Mouse (Mus musculus) lung, postnatal 14 days (tissue): ENCODE data around the gene Gm21987.

Experiments used
- DNase-seq: peaks from one replicate; pipeline ENCODE4 v3.0.0; 2021

Gm21987 gene

GRCm38 (mm10) chr16:38372876-38373275 is 26.0 kb downstream of the Gm21987 start:
- no peak for DNase-seq

DNA sequence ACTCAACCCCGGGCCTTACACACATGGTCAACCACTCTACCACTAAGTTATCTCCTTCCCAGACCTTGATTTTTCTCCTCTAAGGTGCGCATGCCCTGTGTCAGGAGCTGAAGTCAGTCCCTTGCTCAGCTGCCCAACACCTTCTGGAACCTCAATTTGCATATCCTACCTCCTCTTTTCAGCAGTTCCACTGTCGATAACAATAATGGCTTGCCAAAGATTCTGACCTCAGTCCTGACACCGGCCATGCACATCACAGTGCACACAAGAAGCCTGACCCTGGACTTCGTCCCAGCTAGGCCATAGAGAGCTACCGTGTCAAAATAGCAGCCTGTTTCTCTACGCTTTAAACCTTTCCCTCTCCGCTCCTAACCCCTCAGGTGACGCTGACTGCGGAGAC is 26.6 kb downstream of the Gm21987 start:
- DNase-seq, result no peak

DNA sequence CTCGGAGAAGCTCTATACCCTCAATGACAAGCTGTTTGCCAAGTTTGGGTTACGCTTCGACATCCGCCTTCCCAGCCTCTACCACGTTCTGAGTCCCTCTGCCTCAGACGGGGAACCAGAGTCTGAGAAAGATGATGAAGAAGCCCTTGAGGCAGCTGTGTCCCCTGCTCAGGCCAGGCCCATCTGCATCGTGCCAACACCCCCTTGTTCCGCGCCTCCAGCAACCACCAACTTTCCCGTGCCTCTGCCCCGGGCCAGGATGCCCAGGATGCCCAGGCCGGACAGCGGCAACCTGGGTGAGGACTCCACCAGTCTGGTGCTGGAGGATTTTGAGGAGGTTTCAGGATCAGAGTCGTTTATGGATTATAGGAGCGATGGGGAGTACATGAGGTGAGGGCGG is 27.1 kb downstream of the Gm21987 start:
- no peak for DNase-seq

DNA sequence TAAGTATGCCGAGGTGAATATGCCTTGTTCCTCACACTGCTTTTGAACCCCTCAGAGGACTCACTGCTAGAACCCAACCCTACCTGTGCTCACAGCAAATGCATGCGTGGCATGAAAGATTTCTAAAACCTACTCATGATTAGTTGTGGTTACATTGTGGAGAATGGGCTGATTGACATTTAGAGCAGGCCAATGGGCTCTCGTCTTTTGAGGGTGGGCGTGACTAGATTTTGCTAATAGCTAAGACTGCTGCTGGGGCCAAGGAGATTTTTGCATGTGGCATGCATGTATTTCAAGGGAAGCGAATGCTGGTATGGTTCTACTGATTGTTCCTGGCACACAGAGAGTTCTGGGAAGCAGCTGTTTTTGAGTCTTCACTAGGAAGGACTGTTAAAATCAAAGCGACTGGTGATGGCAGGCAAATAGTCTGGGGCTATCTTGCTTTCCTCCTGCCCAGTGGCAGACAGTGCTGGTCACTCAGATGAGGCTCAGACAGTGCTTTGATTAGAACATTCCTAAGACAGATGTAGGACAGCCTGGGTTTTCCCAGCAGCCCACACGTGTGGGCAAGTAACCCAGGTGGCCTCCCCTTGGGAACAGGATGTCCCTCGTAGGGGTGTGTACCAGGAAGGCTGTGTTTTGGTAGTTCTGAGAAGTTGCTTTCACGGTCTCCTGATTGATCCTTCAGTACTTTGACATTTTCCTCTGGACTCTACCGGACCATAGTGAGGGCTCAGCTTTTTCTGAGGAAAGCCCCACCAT is 27.7 kb downstream of the Gm21987 start:
- no peak for DNase-seq

- DNase-seq, result no peak
These were observed 28.3 kb downstream of the Gm21987 start for GRCm38 (mm10) chr16:38375182-38375581.

DNA sequence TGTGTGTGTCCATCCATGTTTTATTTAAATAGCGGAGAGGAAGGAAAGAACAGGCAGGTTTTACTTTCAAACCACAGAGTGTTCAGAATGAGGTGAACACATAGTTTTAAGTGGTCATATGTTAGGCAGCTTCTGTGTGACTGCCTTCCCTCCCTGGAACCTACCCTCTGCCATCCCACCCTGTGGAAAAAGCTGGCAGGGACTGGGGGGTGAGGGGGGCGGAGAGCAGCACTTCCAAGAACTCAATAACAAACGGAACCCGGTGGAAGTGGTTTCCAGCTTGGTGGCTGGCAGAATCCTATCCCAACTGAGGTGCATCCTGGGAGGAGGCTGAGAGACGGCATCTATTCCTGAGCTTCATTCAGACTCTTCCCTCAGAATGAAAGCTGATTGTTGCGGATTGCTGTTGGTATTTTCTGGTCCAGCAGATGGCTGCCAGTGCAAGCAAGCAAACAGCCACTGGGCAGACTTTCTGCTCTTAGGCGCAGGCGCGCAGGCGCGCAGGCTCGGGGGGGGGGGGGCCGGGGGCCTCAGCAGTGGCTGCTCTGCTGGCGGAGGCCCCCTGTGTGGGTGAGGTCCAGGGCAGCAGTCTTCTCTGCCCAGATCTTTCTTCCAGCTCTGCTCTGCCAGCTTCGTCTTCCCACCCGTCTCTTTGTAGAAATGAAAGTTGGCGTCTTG is 29.5 kb downstream of the Gm21987 start:
- peak; percentile 37 for DNase-seq

- no peak for DNase-seq
These were observed 30.0 kb downstream of the Gm21987 start for GRCm38 (mm10) chr16:38376841-38377249.

- no peak for DNase-seq
These were observed 30.7 kb downstream of the Gm21987 start for GRCm38 (mm10) chr16:38377546-38377945.

DNA sequence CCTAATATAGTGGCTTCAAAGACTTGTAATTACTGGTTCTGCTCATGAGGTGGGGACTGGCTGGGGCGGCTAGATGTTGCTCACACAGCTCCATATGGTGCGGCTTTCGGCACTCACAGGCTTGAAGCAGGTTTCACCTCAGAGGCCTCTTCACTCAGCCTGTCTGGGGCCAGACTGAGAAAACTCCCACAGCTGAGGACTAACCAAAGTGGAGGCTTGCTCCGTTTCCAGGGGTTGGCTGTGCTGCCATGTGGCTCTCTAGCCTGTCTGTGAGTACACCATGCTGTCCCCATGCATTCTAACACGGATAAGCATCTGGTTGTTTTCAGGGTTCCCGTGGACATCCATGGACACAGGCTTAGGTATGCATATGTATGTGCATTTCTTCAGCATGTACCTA is 31.8 kb downstream of the Gm21987 start:
- DNase-seq, result no peak

- no peak for DNase-seq
These were observed 32.2 kb downstream of the Gm21987 start for GRCm38 (mm10) chr16:38379088-38379487.

DNA sequence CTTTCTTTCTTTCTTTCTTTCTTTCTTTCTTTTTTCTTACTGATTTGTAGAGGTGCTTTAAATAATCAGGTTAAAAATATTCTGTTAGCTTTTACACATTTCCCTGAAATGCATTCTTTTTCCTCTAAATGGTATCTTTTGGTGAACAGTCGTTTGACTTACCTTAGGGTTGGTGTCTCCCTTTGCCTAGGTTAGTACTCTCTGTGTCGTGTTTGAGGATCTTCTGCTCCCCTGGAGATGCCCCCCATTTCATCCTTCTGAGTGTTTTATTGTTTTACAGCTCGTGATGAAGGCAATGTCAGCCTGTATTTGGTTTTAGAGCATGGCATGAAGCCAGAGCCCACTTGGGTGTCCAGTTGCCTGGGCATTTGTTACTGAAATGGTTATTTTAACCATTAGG is 32.7 kb downstream of the Gm21987 start:
- DNase-seq, result no peak

- no peak for DNase-seq
These were observed 33.1 kb downstream of the Gm21987 start for GRCm38 (mm10) chr16:38379926-38380325.

DNA sequence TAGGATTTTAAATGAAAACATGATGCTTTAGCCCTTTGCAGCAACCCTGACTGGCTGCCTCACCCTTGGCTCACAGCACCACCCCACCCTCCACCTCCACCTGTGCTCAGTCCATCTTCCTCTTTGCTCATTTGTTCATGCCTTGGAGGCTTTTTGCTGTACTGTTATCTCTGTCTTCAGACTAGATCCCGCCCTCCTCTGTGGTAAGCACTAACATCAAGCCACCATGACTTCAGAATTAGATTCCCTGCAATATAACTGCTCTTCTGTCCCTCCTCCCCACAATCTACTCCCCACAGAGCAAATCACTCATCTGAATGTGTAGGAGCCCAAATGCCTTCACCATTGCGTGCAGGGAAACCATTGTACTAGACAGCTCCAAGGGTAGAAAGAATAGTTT is 36.8 kb downstream of the Gm21987 start:
- no peak for DNase-seq

- no peak for DNase-seq
These were observed 38.4 kb downstream of the Gm21987 start for GRCm38 (mm10) chr16:38385184-38385634.

GRCm38 (mm10) chr16:38385700-38386099 is 38.9 kb downstream of the Gm21987 start:
- DNase-seq, result no peak

- no peak for DNase-seq
These were observed 40.5 kb downstream of the Gm21987 start for GRCm38 (mm10) chr16:38387389-38387788.

DNA sequence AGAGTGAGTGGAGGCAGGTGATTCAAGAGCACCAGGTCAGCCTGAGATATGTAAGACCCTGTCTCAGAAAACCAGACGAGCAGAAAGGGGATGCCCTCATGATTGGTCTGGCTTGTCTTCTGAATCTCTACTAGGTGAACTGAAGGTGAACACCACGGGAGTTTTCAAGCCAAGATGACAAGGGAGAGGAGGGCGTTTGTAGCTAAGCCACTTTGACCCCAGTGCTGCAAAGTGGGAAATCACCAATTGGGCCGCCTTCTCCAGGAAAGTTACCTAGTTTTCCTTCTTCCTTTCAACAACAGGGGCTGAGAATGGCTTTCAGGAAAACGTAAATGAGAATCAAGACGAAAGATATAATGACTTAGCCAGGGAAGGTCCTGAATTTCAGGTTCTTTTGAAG is 41.9 kb downstream of the Gm21987 start:
- no peak for DNase-seq

GRCm38 (mm10) chr16:38389284-38389893 is 42.5 kb downstream of the Gm21987 start:
- no peak for DNase-seq

GRCm38 (mm10) chr16:38390322-38390721 is 43.5 kb downstream of the Gm21987 start:
- DNase-seq, result no peak

DNA sequence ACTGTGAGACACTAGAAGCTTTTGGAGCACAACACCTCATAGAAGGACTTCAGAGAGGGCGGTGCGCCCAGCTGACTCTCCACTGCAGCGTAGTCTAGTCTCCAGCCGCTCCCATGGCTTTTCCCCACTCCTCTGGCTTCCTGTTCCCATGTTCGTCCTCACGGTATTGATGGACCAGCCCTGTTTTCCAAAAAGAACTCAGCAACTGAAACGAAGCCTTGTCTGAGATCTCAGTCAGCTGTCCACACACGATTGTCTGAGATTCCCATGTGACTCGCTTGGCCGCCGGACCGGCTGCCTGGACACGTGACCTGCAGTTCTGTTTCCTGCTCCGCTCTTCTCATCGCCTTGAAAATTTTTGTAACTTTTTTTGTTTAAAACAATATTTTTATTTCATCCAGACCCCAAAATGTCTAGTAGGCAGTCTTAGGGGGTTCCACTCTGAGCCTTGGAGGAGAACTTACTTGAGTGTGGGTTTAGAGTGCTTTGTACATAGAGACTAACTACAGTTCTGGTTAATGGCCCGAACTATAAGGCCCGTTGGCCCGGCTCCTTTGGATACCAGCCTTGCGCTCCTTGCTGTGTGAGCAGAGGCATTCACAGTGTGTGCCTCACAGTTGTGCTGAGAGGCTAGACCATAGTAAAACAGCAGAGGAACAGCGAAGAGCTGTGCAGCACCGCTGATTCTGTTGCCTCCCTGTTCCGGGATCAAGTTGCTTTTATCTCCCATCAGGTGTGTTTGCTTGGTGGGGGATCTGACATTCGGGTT is 45.5 kb downstream of the Gm21987 start:
- DNase-seq, result peak; percentile 34

GRCm38 (mm10) chr16:38394191-38394618 is 47.4 kb downstream of the Gm21987 start:
- no peak for DNase-seq

DNA sequence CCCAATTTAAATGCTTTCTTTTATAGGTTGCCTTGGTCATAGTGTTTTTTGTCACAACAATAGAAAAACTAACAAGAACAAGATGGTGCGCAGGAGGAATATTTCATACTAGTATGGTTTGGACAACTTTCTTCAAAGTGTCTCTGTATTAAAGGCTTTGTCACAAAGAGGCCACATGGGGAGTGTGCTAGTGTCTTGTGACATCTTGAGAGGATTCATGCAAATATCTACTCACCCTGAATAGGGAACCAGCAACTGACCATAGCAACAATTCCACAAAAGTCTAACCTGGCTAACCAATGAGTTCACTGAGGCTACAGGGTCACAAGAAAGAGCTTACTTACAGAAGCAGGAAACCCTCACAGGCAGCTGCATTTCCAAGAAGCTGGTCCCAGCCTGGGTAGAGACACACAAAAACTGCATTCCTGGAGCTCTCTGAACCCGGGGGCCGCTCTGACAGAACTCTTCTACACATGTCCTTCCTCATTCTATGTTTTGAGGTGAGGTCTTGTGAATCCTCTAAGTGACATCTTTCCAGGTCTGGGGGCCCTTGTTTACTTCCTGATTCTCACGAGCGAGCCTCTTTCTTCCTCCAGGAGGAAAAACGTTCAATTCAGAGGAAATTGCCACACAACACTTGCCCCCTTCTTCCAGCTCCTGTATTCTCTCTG is 48.4 kb downstream of the Gm21987 start:
- no peak for DNase-seq

GRCm38 (mm10) chr16:38396155-38396554 is 49.3 kb downstream of the Gm21987 start:
- DNase-seq, result peak; percentile 76
